Mouse (Mus musculus) forebrain, embryonic 14.5 days (tissue): Measurements from ENCODE around the gene Bcl11a. TPM values are rescaled to one million over a fixed set of nuclear protein-coding genes. Genes with fewer than 3 reads are reported as not detected.
A peak's percentile ranks its signal among the peaks of the same experiment; 100 is the strongest.

Experiments used
- ATAC-seq: fragments of 200-750 bp; cut with Nextera tagmentation; 2 replicates; pipeline ENCODE4 v1.8.0; 2017; ENCODE audit warnings: mild to moderate bottlenecking, moderate library complexity
- DNase-seq: peaks from one replicate; pipeline ENCODE4 v3.0.0-alpha.2; 2015; ENCODE audit warnings: low spot score
- H3K27ac ChIP-seq: fragments of 300-500 bp; sonication (generic); 2 replicates; pipeline ENCODE4 v1.5.1; 2014; ENCODE audit warnings: low read depth, mild to moderate bottlenecking, control low read depth, low read length, moderate library complexity
- H3K27me3 ChIP-seq: fragments of 300-500 bp; sonication (generic); replicated peaks from 2 replicates; pipeline ENCODE4 v1.6.1; 2014; ENCODE audit warnings: low read length, control low read depth, mixed read lengths; ENCODE audit not compliant: control insufficient read depth, insufficient read depth
- H3K36me3 ChIP-seq: fragments of 300-500 bp; sonication (generic); 2 replicates; pipeline ENCODE4 v1.6.1; 2014; ENCODE audit warnings: low read length, control low read depth; ENCODE audit not compliant: control insufficient read depth, insufficient read depth
- H3K4me1 ChIP-seq: fragments of 300-500 bp; sonication (generic); 2 replicates; pipeline ENCODE4 v1.6.1; 2014; ENCODE audit warnings: antibody characterized with exemption, low read length, control low read depth; ENCODE audit not compliant: control insufficient read depth, insufficient read depth
- H3K4me2 ChIP-seq: fragments of 300-500 bp; sonication (generic); 2 replicates; pipeline ENCODE4 v1.6.1; 2014; ENCODE audit warnings: mild to moderate bottlenecking, control low read depth, low read length
- H3K4me3 ChIP-seq: fragments of 300-500 bp; sonication (generic); 2 replicates; pipeline ENCODE4 v1.5.1; 2014; ENCODE audit warnings: low read depth, low read length, control low read depth
- H3K9ac ChIP-seq: fragments of 300-500 bp; sonication (generic); 2 replicates; pipeline ENCODE4 v1.6.1; 2014; ENCODE audit warnings: mild to moderate bottlenecking, low read length, control low read depth, moderate library complexity
- H3K9me3 ChIP-seq: fragments of 300-500 bp; sonication (generic); replicated peaks from 2 replicates; pipeline ENCODE4 v1.6.1; 2016; ENCODE audit warnings: low read length, control low read depth, mixed read lengths; ENCODE audit not compliant: control insufficient read depth
- WGBS: fragments of 180-500 bp; shearing (Covaris S2); extraction: QIAGEN DNeasy Blood & Tissue Kit; methylation state at CpG from one replicate; pipeline ENCODE4 v1.1.7; 2014; 5-methylcytosine and 5-hydroxymethylcytosine counted together
- polyA plus RNA-seq: library from polyadenylated mRNA; unstranded; fragments of >200 nt; fragmentation: Nextera tagmentation; extraction: Ambion mirVana; gene quantifications from 2 replicates; pipeline ENCODE4 v1.2.1, GENCODE M21; 2014

Bcl11a gene
- polyA plus RNA-seq, 1 experiment from 2014 or later: 148 TPM

GRCm38 (mm10) chr11:24200310-24200709, 122.5 kb downstream of the Bcl11a start:
- no peak overlapping the region for H3K4me3 ChIP-seq
- no peak overlapping the region for H3K9ac ChIP-seq
- H3K27ac ChIP-seq: no peak overlapping the region
- ATAC-seq (no peak), DNase-seq (no peak)
- WGBS: 80% methylated on average over 5 of the region's 5 CpGs
- H3K36me3 ChIP-seq: no peaks in the 10 kb centered on the region
- peaks cover 7% of the 10 kb centered on the region; the same call in 1 of the 2 replicates for H3K4me1 ChIP-seq
- H3K9me3 ChIP-seq: no peaks in the 10 kb centered on the region
- no peak overlapping the region for H3K4me2 ChIP-seq
- H3K27me3 ChIP-seq: no peaks in the 10 kb centered on the region

GRCm38 (mm10) chr11:24201223-24201622, 123.4 kb downstream of the Bcl11a start:
- ATAC-seq: no peak
- H3K36me3 ChIP-seq: no peaks in the 10 kb centered on the region
- H3K9me3 ChIP-seq: no peaks in the 10 kb centered on the region
- no peak overlapping the region for H3K4me3 ChIP-seq
- WGBS: 65% methylated on average over 4 of the region's 4 CpGs
- no peak overlapping the region for H3K4me2 ChIP-seq
- no peaks in the 10 kb centered on the region for H3K27me3 ChIP-seq
- peaks cover 7% of the 10 kb centered on the region; the same call in 1 of the 2 replicates for H3K4me1 ChIP-seq
- no peak overlapping the region for H3K9ac ChIP-seq
- H3K27ac ChIP-seq: no peak overlapping the region
- no peak for DNase-seq

- 26% methylated on average over 7 of the region's 7 CpGs for WGBS
- Histone ChIP-seq H3K9ac (no peak overlapping the region), H3K27me3 (no peaks in the 10 kb centered on the region), H3K9me3 (no peaks in the 10 kb centered on the region), H3K27ac (no peak overlapping the region), H3K4me2 (no peak overlapping the region), H3K4me1 (peaks cover 7% of the 10 kb centered on the region; the same call in 1 of the 2 replicates), H3K36me3 (no peaks in the 10 kb centered on the region), H3K4me3 (no peak overlapping the region)
- ATAC-seq (peak; percentile 46; the same call in 1 of the 2 replicates), DNase-seq (no peak)
Observed at GRCm38 (mm10) chr11:24202641-24203361, 124.9 kb downstream of the Bcl11a start.

GRCm38 (mm10) chr11:24203489-24203888, 125.6 kb downstream of the Bcl11a start:
- Histone ChIP-seq H3K27me3 (no peaks in the 10 kb centered on the region), H3K4me2 (no peak overlapping the region), H3K4me3 (no peak overlapping the region), H3K9me3 (no peaks in the 10 kb centered on the region), H3K36me3 (no peaks in the 10 kb centered on the region), H3K4me1 (peaks cover 7% of the 10 kb centered on the region; the same call in 1 of the 2 replicates), H3K27ac (no peak overlapping the region), H3K9ac (no peak overlapping the region)
- 100% methylated on average over 1 of the region's 1 CpGs for WGBS
- ATAC-seq (no peak), DNase-seq (no peak)

- Histone ChIP-seq H3K4me2 (no peak overlapping the region), H3K27me3 (no peaks in the 10 kb centered on the region), H3K9me3 (no peaks in the 10 kb centered on the region), H3K27ac (no peak overlapping the region), H3K36me3 (no peaks in the 10 kb centered on the region), H3K4me1 (no peaks in the 10 kb centered on the region), H3K4me3 (no peak overlapping the region), H3K9ac (no peak overlapping the region)
- ATAC-seq (no peak), DNase-seq (no peak)
- WGBS: 67% methylated on average over 6 of the region's 6 CpGs
Observed at GRCm38 (mm10) chr11:24208951-24209351, 131.1 kb downstream of the Bcl11a start.

GRCm38 (mm10) chr11:24214509-24215134, 136.8 kb downstream of the Bcl11a start:
- H3K27me3 ChIP-seq: no peaks in the 10 kb centered on the region
- 82% methylated on average over 3 of the region's 3 CpGs for WGBS
- H3K4me3 ChIP-seq: no peak overlapping the region
- ATAC-seq (no peak), DNase-seq (no peak)
- H3K27ac ChIP-seq: no peak overlapping the region
- H3K9ac ChIP-seq: no peak overlapping the region
- no peaks in the 10 kb centered on the region for H3K9me3 ChIP-seq
- H3K4me1 ChIP-seq: no peaks in the 10 kb centered on the region
- no peak overlapping the region for H3K4me2 ChIP-seq
- no peaks in the 10 kb centered on the region for H3K36me3 ChIP-seq

- 88% methylated on average over 6 of the region's 6 CpGs for WGBS
- no peaks in the 10 kb centered on the region for H3K4me1 ChIP-seq
- no peak overlapping the region for H3K9ac ChIP-seq
- no peaks in the 10 kb centered on the region for H3K36me3 ChIP-seq
- no peak overlapping the region for H3K27ac ChIP-seq
- ATAC-seq (no peak), DNase-seq (no peak)
- no peak overlapping the region for H3K4me3 ChIP-seq
- no peak overlapping the region for H3K4me2 ChIP-seq
- no peaks in the 10 kb centered on the region for H3K27me3 ChIP-seq
- no peaks in the 10 kb centered on the region for H3K9me3 ChIP-seq
Observed at GRCm38 (mm10) chr11:24217741-24218333, 140.0 kb downstream of the Bcl11a start.

- Histone ChIP-seq H3K4me3 (no peak overlapping the region), H3K27ac (no peak overlapping the region), H3K36me3 (no peaks in the 10 kb centered on the region), H3K4me1 (no peaks in the 10 kb centered on the region), H3K4me2 (no peak overlapping the region), H3K9ac (no peak overlapping the region), H3K27me3 (no peaks in the 10 kb centered on the region), H3K9me3 (no peaks in the 10 kb centered on the region)
- ATAC-seq (no peak), DNase-seq (no peak)
- 84% methylated on average over 4 of the region's 4 CpGs for WGBS
Observed at GRCm38 (mm10) chr11:24221601-24222307, 143.9 kb downstream of the Bcl11a start.
